ENCODE assay signal across 8 mouse cellular contexts in the genomic region with DNA sequence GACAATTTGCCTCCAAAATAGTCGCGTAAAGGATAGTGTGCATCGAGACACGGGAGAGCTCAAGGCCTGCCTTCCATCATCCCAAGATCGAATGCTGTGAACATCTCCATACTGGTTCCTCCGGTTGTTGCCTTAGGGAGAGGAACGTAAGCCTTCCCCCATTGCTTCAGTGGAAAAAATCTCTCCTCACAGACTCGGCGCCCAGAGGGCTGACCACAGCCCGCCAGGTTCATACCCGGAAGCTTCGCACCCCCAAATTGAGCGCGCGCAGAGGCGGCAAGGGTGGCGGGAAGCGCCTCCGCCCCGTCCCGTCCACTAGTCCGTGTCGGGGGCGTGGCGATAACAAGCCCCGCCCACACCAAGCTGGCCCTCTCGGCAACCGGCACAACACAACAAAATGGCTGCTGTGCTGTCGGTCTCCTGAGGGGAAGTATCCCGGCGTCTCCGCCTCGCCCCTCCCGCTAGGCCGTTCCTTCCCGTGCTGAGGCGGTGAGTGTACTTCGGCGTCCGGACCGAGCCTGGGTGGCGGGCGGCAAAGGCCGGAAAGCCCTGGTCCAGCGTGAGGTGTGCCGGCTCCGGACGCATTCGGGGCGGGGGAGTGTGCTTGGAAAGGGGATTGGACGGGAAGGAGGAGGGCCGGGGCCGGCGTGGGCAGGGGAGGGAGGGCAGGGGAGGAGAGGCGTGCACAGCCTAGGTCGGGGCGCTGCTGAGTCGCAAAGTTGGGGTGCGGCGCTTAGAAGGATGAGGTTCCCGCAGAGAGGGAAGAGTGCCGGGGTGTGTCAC. TPM values are rescaled to one million over a fixed set of nuclear protein-coding genes. Genes with fewer than 3 reads are reported as not detected.
A peak's percentile ranks its signal among the peaks of the same experiment; 100 is the strongest.
DNase-seq lines count a peak whose midpoint lies in the region; ATAC-seq and TF ChIP-seq lines count a peak whose summit lies in the region.

Cntrl (plus strand) TSS at position 352 of the 783 bp plus-strand sequence.

- under 1% methylated on average over 60 of the region's 62 CpGs for WGBS in cerebellum, adult 2 months
- WGBS in lung, postnatal 0 days = 1% methylated on average over 59 of the region's 62 CpGs

- ATAC-seq in hematopoietic stem cell, adult 5-6 weeks (replicated peaks in 1 of 2; ENCODE audit: insufficient read depth in 1 of 2, low FRiP score in 2 of 2, low TSS enrichment in 1 of 2, low read depth in 1 of 2, poor library complexity in 2 of 2, severe bottlenecking in 2 of 2) = peak; percentile 90 to 91
- peak; percentile 95 for ATAC-seq in lung, postnatal 0 days

- H3K4me3 ChIP-seq in MEL (ENCODE audit: control insufficient read depth in 1 of 2, insufficient read depth in 1 of 2, low read depth in 2 of 2, low read length in 2 of 2) = peak within 1 kb of the TSS; percentile 73 to 76
- peak within 1 kb of the TSS; percentile 75 for H3K4me3 ChIP-seq in cerebellum, adult 2 months (replicated peaks; ENCODE audit: insufficient read depth, low read depth, low read length)
- H3K4me3 ChIP-seq in lung, postnatal 0 days (ENCODE audit: low read depth, low read length) = peak within 1 kb of the TSS; percentile 79

- no peaks in the 10 kb centered on the region for H3K9me3 ChIP-seq in MEL (replicated peaks; ENCODE audit: insufficient read depth, low read length)
- no peaks in the 10 kb centered on the region for H3K9me3 ChIP-seq in lung, postnatal 0 days (ENCODE audit: low read length)

- peak within 1 kb of the TSS; percentile 69 for H3K4me2 ChIP-seq in lung, postnatal 0 days (replicated peaks; ENCODE audit: low read depth, low read length)

- TF ChIP-seq CTCF in MEL (IDR thresholded peaks at IDR 0.05 in 2 of 3, conservative IDR thresholded peaks at IDR 0.05 in 1 of 3; ENCODE audit: control insufficient read depth in 1 of 3, insufficient read depth in 1 of 3, low read depth in 2 of 3, low read length in 3 of 3, poor library complexity in 1 of 3, severe bottlenecking in 1 of 3) = peak in 1 of 3 experiments; percentile 10; a peak in 2 of 6 replicates
- no peak for TF ChIP-seq CTCF in cerebellum, adult 2 months (IDR thresholded peaks at IDR 0.05; ENCODE audit: borderline replicate concordance, insufficient read depth, low read depth, low read length)
- 0 out of 2 replicates have a peak, but pooled peaks have one; percentile 9 for TF ChIP-seq CTCF in lung, postnatal 0 days (IDR thresholded peaks at IDR 0.05)

- peaks cover 0 to 11% of the 10 kb centered on the region in 2 experiments; a peak in 3 of 4 replicates for H3K36me3 ChIP-seq in MEL (ENCODE audit: control insufficient read depth in 1 of 2, insufficient read depth in 2 of 2, low read length in 2 of 2)
- H3K36me3 ChIP-seq in lung, postnatal 0 days (ENCODE audit: insufficient read depth, low read length) = no peaks in the 10 kb centered on the region

- TF ChIP-seq EP300 in MEL (IDR thresholded peaks at IDR 0.05; ENCODE audit: low read depth in 1 of 2, low read length in 2 of 2) = 0 out of 4 replicates have a peak, but pooled peaks of 1 of the 2 experiments have one; percentile 8
- TF ChIP-seq EP300 in lung, postnatal 0 days (IDR thresholded peaks at IDR 0.05) = no peak

- no peaks in the 10 kb centered on the region for H3K79me2 ChIP-seq in MEL (ENCODE audit: control insufficient read depth, insufficient read depth, low read length, poor library complexity)

- H3K4me1 ChIP-seq in MEL (ENCODE audit: control insufficient read depth in 1 of 2, insufficient read depth in 2 of 2, low read length in 2 of 2) = peaks cover 0 to 8% of the 10 kb centered on the region in 2 experiments; a peak in 2 of 4 replicates
- no peaks in the 10 kb centered on the region for H3K4me1 ChIP-seq in cerebellum, adult 2 months (ENCODE audit: control insufficient read depth, insufficient read depth, low read length)
- no peaks in the 10 kb centered on the region for H3K4me1 ChIP-seq in lung, postnatal 0 days (ENCODE audit: insufficient read depth, low read depth, low read length)

- peak within 1 kb of the TSS; percentile 84 for H3K9ac ChIP-seq in MEL (ENCODE audit: control insufficient read depth, low read depth, low read length, poor library complexity, severe bottlenecking)
- peak within 1 kb of the TSS; percentile 86 for H3K9ac ChIP-seq in lung, postnatal 0 days (replicated peaks; ENCODE audit: low read depth)

- no peak for TF ChIP-seq RAD21 in MEL (IDR thresholded peaks at IDR 0.05; ENCODE audit: low read depth, low read length)

- peak; percentile 95 for DNase-seq in MEL (ENCODE audit: low read depth, low spot score)
- DNase-seq in cerebellum, adult 2 months = peak; percentile 92 to 96
- DNase-seq in forelimb bud, embryonic 11.5 days (ENCODE audit: low read depth, low spot score) = peak; percentile 87
- DNase-seq in layer of hippocampus, adult 9-11 months = peak; percentile 95
- peak; percentile 96 for DNase-seq in lung, postnatal 0 days (ENCODE audit: low spot score)
- DNase-seq in ovary, postnatal 14 days (ENCODE audit: low spot score) = peak; percentile 93
- DNase-seq in thymus, postnatal 14 days = peak; percentile 95

- peak within 1 kb of the TSS; percentile 75 for H3K27ac ChIP-seq in MEL (ENCODE audit: control insufficient read depth, low read depth, low read length)
- peak within 1 kb of the TSS; percentile 54 for H3K27ac ChIP-seq in cerebellum, adult 2 months (ENCODE audit: insufficient read depth, low read length)
- peak within 1 kb of the TSS; percentile 97 for H3K27ac ChIP-seq in lung, postnatal 0 days (ENCODE audit: low read length)

- H3K27me3 ChIP-seq in MEL (ENCODE audit: control insufficient read depth in 1 of 2, insufficient read depth in 2 of 2, low read length in 2 of 2) = no peaks in the 10 kb centered on the region
- H3K27me3 ChIP-seq in cerebellum, adult 2 months (ENCODE audit: control insufficient read depth, insufficient read depth, low read length) = no peaks in the 10 kb centered on the region
- no peaks in the 10 kb centered on the region for H3K27me3 ChIP-seq in lung, postnatal 0 days (replicated peaks; ENCODE audit: insufficient read depth, low read length)

- peak; percentile 70 to 84 for TF ChIP-seq POLR2A in MEL (IDR thresholded peaks at IDR 0.05; ENCODE audit: control insufficient read depth in 1 of 2, insufficient read depth in 1 of 2, low read depth in 1 of 2, low read length in 2 of 2, poor library complexity in 1 of 2)
- TF ChIP-seq POLR2A in cerebellum, adult 2 months (IDR thresholded peaks at IDR 0.05; ENCODE audit: borderline replicate concordance, insufficient read depth, low read length) = peak; percentile 35

TF ChIP-seq in MEL, 35 proteins besides CTCF, POLR2A, EP300 and RAD21 (continues in another document):
- TF ChIP-seq E2F4 (IDR thresholded peaks at IDR 0.05; ENCODE audit: borderline replicate concordance, low read depth, low read length) = peak; percentile 95
- no peak for TF ChIP-seq USF2 (IDR thresholded peaks at IDR 0.05; ENCODE audit: borderline replicate concordance in 1 of 2, insufficient read depth in 1 of 2, low read depth in 1 of 2, low read length in 2 of 2)
- TF ChIP-seq BHLHE40 (IDR thresholded peaks at IDR 0.05; ENCODE audit: borderline replicate concordance, low read depth, low read length) = no peak
- no peak for TF ChIP-seq ZC3H11A (IDR thresholded peaks at IDR 0.05; ENCODE audit: low read depth, low read length)
- TF ChIP-seq ETS1 (IDR thresholded peaks at IDR 0.05; ENCODE audit: low read depth, low read length) = no peak
- TF ChIP-seq UBTF (IDR thresholded peaks at IDR 0.05; ENCODE audit: borderline replicate concordance, insufficient read depth, low read depth, low read length) = no peak
- TF ChIP-seq MAZ (IDR thresholded peaks at IDR 0.05; ENCODE audit: low read depth, low read length) = peak; percentile 69; the same call in 1 of the 2 replicates
- no peak for TF ChIP-seq CHD2 (IDR thresholded peaks at IDR 0.05; ENCODE audit: low read length)
- TF ChIP-seq KAT2A (conservative IDR thresholded peaks at IDR 0.05; ENCODE audit: low read depth, low read length) = no peak
- TF ChIP-seq SIN3A (IDR thresholded peaks at IDR 0.05; ENCODE audit: low read length) = peak; percentile 81
- peak; percentile 82 for TF ChIP-seq ELF1 (IDR thresholded peaks at IDR 0.05; ENCODE audit: low read depth, low read length)
- no peak for TF ChIP-seq MAFK (IDR thresholded peaks at IDR 0.05; ENCODE audit: borderline replicate concordance, low read depth, low read length)
- no peak for TF ChIP-seq MYC (IDR thresholded peaks at IDR 0.05; ENCODE audit: low read depth, low read length)
- no peak for TF ChIP-seq ZKSCAN1 (IDR thresholded peaks at IDR 0.05; ENCODE audit: low read depth, low read length)
- TF ChIP-seq TBP (IDR thresholded peaks at IDR 0.05; ENCODE audit: low read depth, low read length) = no peak; the same call in 1 of the 2 replicates
- peak; percentile 64; the same call in 1 of the 2 replicates for TF ChIP-seq ZMIZ1 (IDR thresholded peaks at IDR 0.05; ENCODE audit: low read depth, low read length)
- no peak for TF ChIP-seq JUND (IDR thresholded peaks at IDR 0.05; ENCODE audit: low read depth, low read length)
- peak; percentile 81; the same call in 1 of the 2 replicates for TF ChIP-seq MXI1 (IDR thresholded peaks at IDR 0.05; ENCODE audit: low read depth, low read length)
- TF ChIP-seq USF1 (IDR thresholded peaks at IDR 0.05; ENCODE audit: low read depth, low read length) = no peak
- TF ChIP-seq MYB (IDR thresholded peaks at IDR 0.05; ENCODE audit: low read depth, low read length) = no peak
- no peak for TF ChIP-seq GATA1 (IDR thresholded peaks at IDR 0.05; ENCODE audit: low read depth, low read length)
- no peak for TF ChIP-seq CHD1 (IDR thresholded peaks at IDR 0.05; ENCODE audit: low read depth, low read length)
- TF ChIP-seq SMC3 (IDR thresholded peaks at IDR 0.05; ENCODE audit: low read depth, low read length) = no peak
- peak; percentile 7; the same call in 1 of the 2 replicates for TF ChIP-seq TCF12 (IDR thresholded peaks at IDR 0.05; ENCODE audit: low read depth, low read length)
- no peak for TF ChIP-seq MEF2A (IDR thresholded peaks at IDR 0.05; ENCODE audit: extremely low read depth, insufficient replicate concordance, low read depth, low read length, poor library complexity, severe bottlenecking)
- TF ChIP-seq RCOR1 (IDR thresholded peaks at IDR 0.05; ENCODE audit: low read depth, low read length) = 0 out of 2 replicates have a peak, but pooled peaks have one; percentile 19
- TF ChIP-seq MAX (IDR thresholded peaks at IDR 0.05; ENCODE audit: low read length) = peak; percentile 91

RNA-seq across cellular contexts. Expression of gene Cntrl, which starts in this region (rescaled TPM):
- total RNA-seq in MEL (2012; rRNA removed) = 16.5 and 17.0 TPM in 2 replicates
- 10 to 100 TPM in 1 of 2 experiments, not detected in 1; 24.0 TPM for polyA plus RNA-seq in MEL (2012; ENCODE audit: insufficient read depth in 1 of 2, insufficient read length in 2 of 2, low read depth in 1 of 2, low replicate concordance in 2 of 2, missing spikeins in 1 of 2)
- 15.1 and 15.7 TPM in 2 replicates for polyA plus RNA-seq in cerebellum, adult 2 months (2012; rRNA removed)
- total RNA-seq in hematopoietic stem cell, adult 5-6 weeks (2017) = 141 and 159 TPM in 2 replicates
- 20.1 and 21.3 TPM in 2 replicates for polyA plus RNA-seq in lung, postnatal 0 days (2015; fragmentation: Nextera tagmentation; extraction: Ambion mirVana)

Comparison
In these comparisons a context has a peak if more than half of its experiments do, and no peak if none do; other contexts are left out.
1. Peak in every context shown above with its lines: DNase-seq, ATAC-seq, H3K4me3 ChIP-seq and H3K27ac ChIP-seq.